Mouse (Mus musculus) liver, embryonic 14.5 days (tissue): ENCODE measurements at regions not wholly inside any gene's neighbourhood (a gene's known extent, or its start where the extent isn't known, plus 50 kb on each side); places are given as distances from the start of the nearest gene placed in this dataset.

Source experiments
- ATAC-seq: fragments of 200-750 bp; cut with Nextera tagmentation; 2 replicates; pipeline ENCODE4 v1.8.0; 2017; ENCODE audit warnings: moderate number of reproducible peaks, mild to moderate bottlenecking, moderate library complexity; ENCODE audit not compliant: insufficient read depth
- DNase-seq, 3 experiments: peaks; one replicate each; pipeline ENCODE4 v3.0.0-alpha.2; 2012 to 2013; ENCODE audit warnings: low read depth in 3 of 3, low spot score in 3 of 3
- H3K27ac ChIP-seq: fragments of 300-500 bp; sonication (generic); 2 replicates; pipeline ENCODE4 v1.5.1; 2014; ENCODE audit warnings: moderate library complexity, mild to moderate bottlenecking, control low read depth, inconsistent platforms
- H3K27me3 ChIP-seq: fragments of 300-500 bp; sonication (generic); 2 replicates; pipeline ENCODE4 v1.6.1; 2014; ENCODE audit warnings: mild to moderate bottlenecking, low read length, moderate library complexity; ENCODE audit not compliant: control insufficient read depth, insufficient read depth
- H3K36me3 ChIP-seq: fragments of 300-500 bp; sonication (generic); replicated peaks from 2 replicates; pipeline ENCODE4 v1.6.1; 2014; ENCODE audit warnings: low read depth; ENCODE audit not compliant: control insufficient read depth, insufficient read depth
- H3K4me1 ChIP-seq, 2 experiments: fragments of 200-500 bp in 1 of 2; fragments of 300-500 bp in 1 of 2; sonication (generic) in 1 of 2; replicated peaks; 2 replicates each; pipeline ENCODE4 v1.6.1; 2012 to 2014; ENCODE audit warnings: antibody characterized with exemption in 1 of 2, inconsistent platforms in 1 of 2, low read length in 1 of 2; ENCODE audit not compliant: control insufficient read depth in 2 of 2, insufficient read depth in 2 of 2
- H3K4me2 ChIP-seq: fragments of 300-500 bp; sonication (generic); 2 replicates; pipeline ENCODE4 v1.6.1; 2014; ENCODE audit warnings: low read depth, mild to moderate bottlenecking, control low read depth, moderate library complexity
- H3K4me3 ChIP-seq, 2 experiments: fragments of 200-500 bp in 1 of 2; fragments of 300-500 bp in 1 of 2; sonication (generic) in 1 of 2; 2 replicates each; pipeline ENCODE4 v1.5.1; 2012 to 2014; ENCODE audit warnings: low read depth in 2 of 2, low read length in 2 of 2, mild to moderate bottlenecking in 2 of 2, control low read depth in 1 of 2, inconsistent platforms in 1 of 2, moderate library complexity in 1 of 2; ENCODE audit not compliant: insufficient read depth in 1 of 2
- H3K9ac ChIP-seq: fragments of 300-500 bp; sonication (generic); replicated peaks from 2 replicates; pipeline ENCODE4 v1.6.1; 2014; ENCODE audit warnings: mild to moderate bottlenecking, control low read depth, moderate library complexity
- H3K9me3 ChIP-seq: fragments of 300-500 bp; sonication (generic); 2 replicates; pipeline ENCODE4 v1.6.1; 2016; ENCODE audit warnings: low read length, mixed read lengths; ENCODE audit not compliant: control insufficient read depth
- CTCF ChIP-seq: IDR thresholded peaks from 2 replicates; pipeline ENCODE4 v1.5.1; 2016; ENCODE audit warnings: antibody characterized with exemption, low read depth, control low read depth
- EP300 ChIP-seq: IDR thresholded peaks from 2 replicates; pipeline ENCODE4 v1.6.1; 2016; ENCODE audit warnings: antibody characterized with exemption, low read depth
- WGBS: fragments of 180-500 bp; shearing (Covaris S2); extraction: QIAGEN DNeasy Blood & Tissue Kit; methylation state at CpG from one replicate; pipeline ENCODE4 v1.1.7; 2014; ENCODE audit not compliant: insufficient replicate concordance; 5-methylcytosine and 5-hydroxymethylcytosine counted together

DNA sequence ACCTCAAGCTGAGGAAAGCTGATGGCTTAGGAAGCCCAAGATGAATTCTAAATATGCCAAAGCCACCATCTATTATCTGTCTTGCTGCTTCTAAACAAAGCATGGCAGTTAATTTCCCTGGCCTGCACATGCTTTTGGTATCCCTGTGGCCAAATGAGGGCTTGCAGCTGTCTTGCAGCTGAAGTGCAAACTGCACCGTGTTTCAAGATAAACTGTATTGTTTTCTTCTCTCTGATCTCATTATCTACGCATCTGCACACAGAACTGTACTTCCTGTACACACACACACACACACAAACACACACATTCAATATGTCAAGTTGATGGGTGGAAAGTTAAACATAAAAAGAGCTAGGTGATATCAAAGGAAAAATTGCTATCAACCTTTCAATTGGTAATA, 221.7 kb upstream of the Veph1 start:
- Histone ChIP-seq H3K36me3 (no peaks in the 10 kb centered on the region), H3K27ac (no peak overlapping the region), H3K4me1 (peaks cover 16 to 23% of the 10 kb centered on the region in 2 experiments), H3K27me3 (no peaks in the 10 kb centered on the region), H3K4me2 (no peak overlapping the region), H3K9me3 (no peaks in the 10 kb centered on the region), H3K4me3 (no peak overlapping the region), H3K9ac (no peak overlapping the region)
- TF ChIP-seq EP300 (peak; percentile 22; the same call in 1 of the 2 replicates), CTCF (0 out of 2 replicates have a peak, but pooled peaks have one; percentile 15)
- DNase-seq (no peak), ATAC-seq (no peak)
- WGBS: 11% methylated on average over 2 of the region's 2 CpGs

- peaks cover 16 to 24% of the 10 kb centered on the region in 2 experiments for H3K4me1 ChIP-seq
- DNase-seq (no peak), ATAC-seq (no peak)
- H3K36me3 ChIP-seq: no peaks in the 10 kb centered on the region
- H3K9me3 ChIP-seq: no peaks in the 10 kb centered on the region
- H3K27ac ChIP-seq: no peak overlapping the region
- no peak overlapping the region for H3K4me2 ChIP-seq
- H3K27me3 ChIP-seq: no peaks in the 10 kb centered on the region
- H3K4me3 ChIP-seq: no peak overlapping the region
- no peak for TF ChIP-seq EP300
- no peak for TF ChIP-seq CTCF
- WGBS: 70% methylated on average over 6 of the region's 6 CpGs
- H3K9ac ChIP-seq: no peak overlapping the region
Observed at GRCm38 (mm10) chr3:66515773-66516406, 219.3 kb upstream of the Veph1 start.

GRCm38 (mm10) chr3:66514587-66514986, 217.9 kb upstream of the Veph1 start:
- H3K4me3 ChIP-seq: no peak overlapping the region
- no peaks in the 10 kb centered on the region for H3K27me3 ChIP-seq
- DNase-seq: no peak
- 43% methylated on average over 8 of the region's 8 CpGs for WGBS
- H3K4me1 ChIP-seq: peaks cover 6 to 14% of the 10 kb centered on the region in 2 experiments; a peak in 3 of 4 replicates
- no peaks in the 10 kb centered on the region for H3K36me3 ChIP-seq
- H3K4me2 ChIP-seq: no peak overlapping the region
- H3K9me3 ChIP-seq: no peaks in the 10 kb centered on the region
- no peak for ATAC-seq
- H3K9ac ChIP-seq: no peak overlapping the region
- no peak overlapping the region for H3K27ac ChIP-seq
- no peak for TF ChIP-seq CTCF
- no peak for TF ChIP-seq EP300

- H3K4me1 ChIP-seq: peaks cover 3 to 4% of the 10 kb centered on the region in 2 experiments; a peak in 2 of 4 replicates
- WGBS: 24% methylated on average over 1 of the region's 1 CpGs
- H3K27ac ChIP-seq: no peak overlapping the region
- H3K4me3 ChIP-seq: no peak overlapping the region
- no peaks in the 10 kb centered on the region for H3K9me3 ChIP-seq
- TF ChIP-seq EP300 (no peak), CTCF (no peak)
- no peak for ATAC-seq
- H3K27me3 ChIP-seq: no peaks in the 10 kb centered on the region
- H3K36me3 ChIP-seq: no peaks in the 10 kb centered on the region
- DNase-seq: no peak
- no peak overlapping the region for H3K4me2 ChIP-seq
- H3K9ac ChIP-seq: no peak overlapping the region
Observed at GRCm38 (mm10) chr3:66512408-66512807, 215.8 kb upstream of the Veph1 start.

DNA sequence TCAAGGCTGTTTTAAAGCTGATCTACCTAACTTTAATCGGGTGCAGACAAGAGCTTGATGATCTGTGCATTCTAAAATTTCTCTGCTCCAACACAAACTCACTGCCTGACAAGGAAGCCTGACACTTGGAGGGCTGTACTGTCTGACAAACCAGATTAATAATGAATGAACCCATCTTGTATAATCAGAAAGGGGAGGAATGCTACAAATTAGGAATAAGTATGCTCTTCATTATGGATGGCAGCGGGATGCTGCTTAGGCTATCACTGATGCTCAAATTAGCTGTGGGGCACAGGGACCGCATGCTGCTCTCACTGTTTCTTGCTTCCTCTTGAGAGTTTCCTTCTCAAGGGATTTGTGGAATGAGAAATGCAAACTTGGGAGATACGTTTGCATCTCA, 213.8 kb upstream of the Veph1 start:
- Histone ChIP-seq H3K4me2 (no peak overlapping the region), H3K4me1 (peaks cover 3 to 4% of the 10 kb centered on the region in 2 experiments; a peak in 2 of 4 replicates), H3K4me3 (no peak overlapping the region), H3K9ac (no peak overlapping the region), H3K27me3 (no peaks in the 10 kb centered on the region), H3K36me3 (no peaks in the 10 kb centered on the region), H3K9me3 (no peaks in the 10 kb centered on the region), H3K27ac (no peak overlapping the region)
- DNase-seq (no peak), ATAC-seq (no peak)
- WGBS: 70% methylated on average over 4 of the region's 4 CpGs
- TF ChIP-seq CTCF (no peak), EP300 (no peak)
